In the genomic region with DNA sequence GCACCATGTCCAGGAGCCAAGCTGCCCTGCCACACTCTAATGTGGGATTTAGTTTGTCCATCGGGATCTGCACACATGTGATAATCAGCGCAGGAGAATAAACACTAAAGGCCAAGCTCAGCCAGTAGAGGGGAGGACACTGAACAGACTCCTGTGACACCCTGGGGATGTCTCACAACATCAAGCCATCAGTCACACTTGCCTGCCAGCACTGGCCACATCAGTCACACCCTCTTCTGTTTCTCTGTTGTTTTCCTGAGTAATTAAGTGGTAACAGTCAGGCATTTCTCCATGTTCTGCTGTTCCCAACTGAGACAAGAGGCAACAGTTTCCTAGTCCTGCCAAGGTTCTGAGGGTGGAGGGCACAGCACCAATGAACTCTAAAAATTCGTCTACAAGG, we compare ENCODE assay signal across 7 mouse cellular contexts. TPM values are rescaled to one million over a fixed set of nuclear protein-coding genes. Genes with fewer than 3 reads are reported as not detected.
DNase-seq lines count a peak whose midpoint lies in the region; ATAC-seq and TF ChIP-seq lines count a peak whose summit lies in the region.
"Not testable (repeated sequence)": the region's sequence is repeated elsewhere in the genome, so short reads cannot be mapped to it uniquely, and the experiment has no call there.
"Had no signal": no experiment of that assay in that cellular context is flagged by ENCODE, and none has a peak within 500 bp of the region (broad histone marks: within the 10 kb centered on the region; RNA-seq: fewer than 3 reads in every experiment).

No protein-coding gene starts in this region.

- 41% methylated on average over 3 of the region's 3 CpGs for WGBS in heart, postnatal 0 days
- WGBS in lung, embryonic 15.5 days = 30% methylated on average over 3 of the region's 3 CpGs
- 48% methylated on average over 3 of the region's 3 CpGs for WGBS in lung, postnatal 0 days

- H3K27me3 ChIP-seq in heart, postnatal 0 days (ENCODE audit: control insufficient read depth, insufficient read depth, low read length); lung, embryonic 15.5 days; lung, postnatal 0 days (replicated peaks; ENCODE audit: insufficient read depth, low read length): not testable (repeated sequence)

- ATAC-seq in heart, postnatal 0 days (ENCODE audit: insufficient read depth, low read depth) = peak; percentile 13
- 0 out of 2 replicates have a peak, but pooled peaks have one; percentile 23 for ATAC-seq in lung, embryonic 15.5 days (ENCODE audit: borderline replicate concordance, extremely low read depth, low FRiP score, low TSS enrichment)
- peak; percentile 57 for ATAC-seq in lung, postnatal 0 days

- peaks cover 25% of the 10 kb centered on the region for H3K4me1 ChIP-seq in heart, postnatal 0 days (ENCODE audit: control insufficient read depth, insufficient read depth)
- H3K4me1 ChIP-seq in lung, embryonic 15.5 days = peaks cover 26% of the 10 kb centered on the region
- not testable (repeated sequence) for H3K4me1 ChIP-seq in lung, postnatal 0 days (ENCODE audit: insufficient read depth, low read depth, low read length)

- not testable (repeated sequence) for TF ChIP-seq EP300 in heart, postnatal 0 days (IDR thresholded peaks at IDR 0.05; ENCODE audit: low read depth); lung, postnatal 0 days (IDR thresholded peaks at IDR 0.05)

- H3K4me3 ChIP-seq in heart, postnatal 0 days (ENCODE audit: low read depth, low read length); lung, embryonic 15.5 days; lung, postnatal 0 days (ENCODE audit: low read depth, low read length): not testable (repeated sequence)

- H3K27ac ChIP-seq in heart, postnatal 0 days (ENCODE audit: low read depth); lung, embryonic 15.5 days; lung, postnatal 0 days (ENCODE audit: low read length): not testable (repeated sequence)

- TF ChIP-seq CTCF in heart, postnatal 0 days (IDR thresholded peaks at IDR 0.05; ENCODE audit: low read depth) = not testable (repeated sequence)
- TF ChIP-seq CTCF in lung, postnatal 0 days (IDR thresholded peaks at IDR 0.05) = peak; percentile 9; the same call in 1 of the 2 replicates

- H3K9ac ChIP-seq in heart, postnatal 0 days (replicated peaks; ENCODE audit: low read depth, low read length); lung, embryonic 15.5 days; lung, postnatal 0 days (replicated peaks; ENCODE audit: low read depth): not testable (repeated sequence)

- not testable (repeated sequence) for H3K4me2 ChIP-seq in heart, postnatal 0 days (ENCODE audit: low read depth, low read length); lung, embryonic 15.5 days; lung, postnatal 0 days (replicated peaks; ENCODE audit: low read depth, low read length)

- peak; percentile 36 for DNase-seq in heart, adult 11 months
- not testable (repeated sequence) for DNase-seq in heart, postnatal 0 days (ENCODE audit: low spot score)
- peak; percentile 60 for DNase-seq in lung, postnatal 0 days (ENCODE audit: low spot score)
- DNase-seq in lung, postnatal 36 days = peak; percentile 9

- not testable (repeated sequence) for H3K36me3 ChIP-seq in heart, postnatal 0 days (replicated peaks; ENCODE audit: control insufficient read depth, insufficient read depth, low read length); lung, embryonic 15.5 days; lung, postnatal 0 days (ENCODE audit: insufficient read depth, low read length)

- H3K9me3 ChIP-seq in heart, postnatal 0 days (replicated peaks; ENCODE audit: control insufficient read depth, low read length); lung, embryonic 15.5 days; lung, postnatal 0 days (ENCODE audit: low read length): not testable (repeated sequence)

RNA-seq across cellular contexts. Expression of a gene that starts 36.1 kb away (rescaled TPM):
- total RNA-seq in heart, postnatal 0 days (2014; rRNA removed; ENCODE audit: low replicate concordance) = 62.6 and 68.1 TPM in 2 replicates
- 8.0 and 9.5 TPM in 2 replicates for polyA plus RNA-seq in heart, postnatal 0 days (2015; fragmentation: Nextera tagmentation; extraction: Ambion mirVana)
- 184 and 185 TPM in 2 replicates for polyA plus RNA-seq in lung, embryonic 15.5 days (2015; fragmentation: Nextera tagmentation; extraction: Ambion mirVana)
- 50.8 and 57.5 TPM in 2 replicates for polyA plus RNA-seq in lung, postnatal 0 days (2015; fragmentation: Nextera tagmentation; extraction: Ambion mirVana)
- total RNA-seq: G1E had no signal
- polyA plus RNA-seq: activated CD4-positive, CD25-positive, alpha-beta regulatory T cell, adult 4 months had no signal
